Mouse (Mus musculus): ENCODE data around the gene Plcxd3.
"Not testable (repeated sequence)": the region's sequence is repeated elsewhere in the genome, so short reads cannot be mapped to it uniquely, and the experiment has no call there.

Gene Plcxd3

DNA sequence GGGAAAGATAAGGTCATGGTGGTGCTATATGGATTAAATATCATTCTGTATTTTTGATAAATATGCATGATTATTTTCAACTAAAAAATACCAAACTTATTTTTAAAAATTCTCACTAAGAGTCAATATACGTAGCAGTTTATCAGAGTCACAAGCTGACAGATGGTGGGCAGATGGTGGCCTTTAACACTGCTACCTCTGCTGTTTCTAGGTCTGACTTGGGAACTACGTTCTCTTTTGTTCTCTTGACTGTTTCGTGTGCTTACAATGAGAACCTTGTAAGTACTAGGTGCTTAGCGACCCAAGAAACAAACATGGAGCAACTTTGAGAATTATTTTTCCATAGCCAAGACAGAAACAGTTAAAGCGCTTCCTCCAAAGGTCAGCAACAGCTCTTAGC, 183.8 kb downstream of the Plcxd3 start:
- in situ Hi-C loops (cut with MseI, MboI), result no loop called here

DNA sequence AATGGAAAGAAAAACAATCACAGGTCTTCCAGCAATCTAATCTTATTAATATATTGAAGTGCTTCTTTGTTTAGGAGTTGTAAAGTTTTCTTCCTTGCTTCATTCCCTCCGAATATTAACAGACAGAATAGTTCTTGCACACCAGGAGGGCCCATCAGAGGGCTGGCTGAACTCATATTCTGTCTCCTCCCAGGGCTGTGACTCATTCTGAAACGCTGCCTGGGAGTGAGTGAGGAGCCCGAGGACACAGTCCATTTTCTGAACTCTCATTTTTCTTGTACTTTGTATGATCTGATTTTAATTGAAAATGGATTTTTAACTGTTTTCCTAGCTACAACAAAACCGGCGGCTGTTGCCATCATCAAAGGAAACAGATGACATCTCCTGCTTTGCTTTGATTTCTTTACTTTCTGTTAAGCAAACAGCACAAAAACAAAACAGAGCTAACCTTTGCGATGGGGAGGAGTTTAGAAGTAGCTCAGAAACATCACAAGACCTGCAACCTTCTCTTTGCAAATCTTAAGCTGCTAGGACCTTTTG, 186.2 kb downstream of the Plcxd3 start:
- in situ Hi-C loops (cut with MseI, MboI), result no loop called here

DNA sequence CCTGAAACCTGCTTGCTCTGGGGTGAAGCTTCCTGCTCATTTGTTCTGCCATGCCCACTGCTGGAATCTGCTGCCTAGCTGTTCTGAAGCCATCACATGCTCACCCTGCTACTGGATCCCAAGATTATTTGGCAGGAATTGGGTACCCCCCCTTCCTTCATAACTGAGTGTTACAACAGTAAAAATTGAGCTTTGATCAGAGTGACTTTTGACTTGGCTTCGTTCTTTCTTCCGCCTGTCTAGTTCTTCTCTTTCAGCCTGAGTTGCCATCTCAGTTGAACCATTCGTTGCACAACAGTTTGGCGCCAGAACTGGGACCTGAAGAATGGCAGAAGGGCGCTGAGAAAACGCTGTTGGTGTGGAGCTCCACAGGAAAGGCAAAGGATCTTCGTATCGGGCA, 220.2 kb downstream of the Plcxd3 start:
- in situ Hi-C loops (cut with MseI, MboI), result not testable (repeated sequence)

DNA sequence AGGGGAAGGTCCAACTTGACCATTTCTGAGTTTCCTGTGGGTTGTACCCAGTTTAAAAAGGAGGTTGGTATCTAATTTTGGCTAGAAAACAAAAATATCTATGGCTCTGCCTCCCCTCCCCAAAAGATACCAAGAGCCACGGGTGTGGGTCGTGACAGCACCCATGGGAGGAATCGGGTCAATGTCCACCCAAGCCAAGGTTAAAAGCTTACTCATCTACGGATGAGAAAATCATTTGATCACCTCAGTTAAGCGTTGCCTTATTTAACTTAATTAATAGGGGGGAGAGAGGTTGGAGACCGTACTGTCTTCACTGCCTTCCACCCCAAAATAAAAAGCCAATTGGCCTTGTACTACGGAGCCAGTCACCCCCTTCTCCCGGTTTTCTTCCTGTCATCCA, 223.4 kb downstream of the Plcxd3 start:
- in situ Hi-C loops (cut with MseI, MboI), result not testable (repeated sequence)

DNA sequence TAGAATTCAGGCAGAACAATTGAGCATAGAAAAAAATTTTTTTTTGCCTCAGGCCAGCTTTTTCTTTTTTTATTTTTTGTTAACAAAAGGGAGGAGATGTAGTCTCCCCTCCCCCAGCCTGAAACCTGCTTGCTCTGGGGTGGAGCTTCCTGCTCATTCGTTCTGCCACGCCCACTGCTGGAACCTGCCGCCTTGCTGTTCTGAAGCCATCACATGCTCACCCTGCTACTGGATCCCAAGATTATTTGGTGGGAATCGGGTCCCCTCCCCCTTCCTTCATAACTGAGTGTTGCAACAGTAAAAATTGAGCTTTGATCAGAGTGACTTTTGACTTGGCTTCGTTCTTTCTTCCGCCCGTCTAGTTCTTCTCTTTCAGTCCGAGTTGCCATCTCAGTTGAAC, 224.0 kb downstream of the Plcxd3 start:
- in situ Hi-C loops (cut with MseI, MboI), result not testable (repeated sequence)

DNA sequence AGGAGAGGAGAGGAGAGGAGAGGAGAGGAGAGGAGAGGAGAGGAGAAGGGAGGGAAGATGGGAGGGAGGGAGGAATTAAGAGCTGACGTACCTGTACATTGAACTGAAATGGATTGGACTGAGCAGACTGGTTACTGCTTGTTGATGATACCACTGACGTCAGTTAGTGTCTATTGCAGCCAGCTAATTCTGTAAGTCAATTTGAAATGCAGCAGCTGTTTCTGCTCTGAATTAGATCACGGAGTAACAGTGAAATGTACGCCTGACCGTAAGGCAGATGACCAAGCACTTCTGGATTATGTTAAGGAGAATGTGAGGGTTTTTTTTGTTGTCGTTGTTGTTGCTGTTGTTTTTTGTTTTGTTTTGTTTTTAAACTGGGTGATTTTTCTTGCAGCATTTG, 230.3 kb downstream of the Plcxd3 start:
- in situ Hi-C loops (cut with MseI, MboI), result no loop called here

Data from mouse trophoblast stem cell (cell line).